Mouse (Mus musculus) hindbrain, embryonic 11.5 days (tissue): ENCODE measurements around the gene Lce3a. TPM values are rescaled to one million over a fixed set of nuclear protein-coding genes. Genes with fewer than 3 reads are reported as not detected.

Experiments used
- ATAC-seq: fragments of 200-750 bp; cut with Nextera tagmentation; 2 replicates; pipeline ENCODE4 v1.8.0; 2017; ENCODE audit warnings: mild to moderate bottlenecking, moderate TSS enrichment, moderate library complexity; ENCODE audit not compliant: low FRiP score
- DNase-seq: peaks from one replicate; pipeline ENCODE4 v3.0.0-alpha.2; 2015; ENCODE audit warnings: low spot score
- H3K27ac ChIP-seq: fragments of 300-500 bp; sonication (generic); 2 replicates; pipeline ENCODE4 v1.5.1; 2014; ENCODE audit warnings: mild to moderate bottlenecking, low read depth, low read length
- H3K27me3 ChIP-seq: fragments of 300-500 bp; sonication (generic); 2 replicates; pipeline ENCODE4 v1.6.1; 2014; ENCODE audit warnings: mild to moderate bottlenecking, low read length, moderate library complexity, mixed read lengths; ENCODE audit not compliant: control insufficient read depth, insufficient read depth
- H3K36me3 ChIP-seq: fragments of 300-500 bp; sonication (generic); 2 replicates; pipeline ENCODE4 v1.6.1; 2014; ENCODE audit warnings: mild to moderate bottlenecking, low read length, moderate library complexity, mixed read lengths; ENCODE audit not compliant: control insufficient read depth, insufficient read depth
- H3K4me1 ChIP-seq: fragments of 300-500 bp; sonication (generic); replicated peaks from 2 replicates; pipeline ENCODE4 v1.6.1; 2014; ENCODE audit warnings: low read length, mixed read lengths; ENCODE audit not compliant: control insufficient read depth, insufficient read depth
- H3K4me2 ChIP-seq: fragments of 300-500 bp; sonication (generic); replicated peaks from 2 replicates; pipeline ENCODE4 v1.6.1; 2014; ENCODE audit warnings: mild to moderate bottlenecking, low read depth, low read length
- H3K4me3 ChIP-seq: fragments of 300-500 bp; sonication (generic); 2 replicates; pipeline ENCODE4 v1.5.1; 2014; ENCODE audit warnings: low read depth, low read length
- H3K9ac ChIP-seq: fragments of 300-500 bp; sonication (generic); 2 replicates; pipeline ENCODE4 v1.6.1; 2014; ENCODE audit warnings: low read depth, low read length
- H3K9me3 ChIP-seq: fragments of 300-500 bp; sonication (generic); 2 replicates; pipeline ENCODE4 v1.6.1; 2016; ENCODE audit warnings: low read length; ENCODE audit not compliant: control insufficient read depth
- WGBS: fragments of 180-500 bp; shearing (Covaris S2); extraction: QIAGEN DNeasy Blood & Tissue Kit; methylation state at CpG from one replicate; pipeline ENCODE4 v1.1.7; 2014; 5-methylcytosine and 5-hydroxymethylcytosine counted together
- polyA plus RNA-seq: library from polyadenylated mRNA; unstranded; fragments of >200 nt; fragmentation: Nextera tagmentation; extraction: Ambion mirVana; gene quantifications from 2 replicates; pipeline ENCODE4 v1.2.1, GENCODE M21; 2014

Lce3a gene
- polyA plus RNA-seq, result not detected in 2 replicates

- WGBS, result 66% methylated on average over 2 of the region's 2 CpGs
- Histone ChIP-seq H3K9ac (no peak within 1 kb of the TSS), H3K4me3 (no peak within 1 kb of the TSS), H3K4me2 (no peak within 1 kb of the TSS), H3K27me3 (no peaks in the 10 kb centered on the region), H3K36me3 (no peaks in the 10 kb centered on the region), H3K27ac (no peak within 1 kb of the TSS), H3K4me1 (no peaks in the 10 kb centered on the region), H3K9me3 (no peaks in the 10 kb centered on the region)
- no peak for ATAC-seq
- DNase-seq, result no peak
Measured at GRCm38 (mm10) chr3:92926130-92926529, at the start of gene Lce3a. Lce3a (minus strand) TSS chr3:92926230.

GRCm38 (mm10) chr3:92966761-92967160, 40.7 kb upstream of the Lce3a start, which contains the start of gene Lce3e:
Lce3e (plus strand) TSS chr3:92967061.
- no peak for DNase-seq
- 100% methylated on average over 2 of the region's 2 CpGs for WGBS
- Histone ChIP-seq H3K36me3 (no peaks in the 10 kb centered on the region), H3K4me2 (no peak within 1 kb of the TSS), H3K27me3 (no peaks in the 10 kb centered on the region), H3K27ac (no peak within 1 kb of the TSS), H3K9ac (no peak within 1 kb of the TSS), H3K4me3 (no peak within 1 kb of the TSS), H3K9me3 (no peaks in the 10 kb centered on the region), H3K4me1 (no peaks in the 10 kb centered on the region)
- ATAC-seq, result no peak

- no peaks in the 10 kb centered on the region for H3K9me3 ChIP-seq
- H3K4me2 ChIP-seq, result no peak within 1 kb of the TSS
- no peaks in the 10 kb centered on the region for H3K36me3 ChIP-seq
- no peak within 1 kb of the TSS for H3K9ac ChIP-seq
- no peak within 1 kb of the TSS for H3K4me3 ChIP-seq
- no peaks in the 10 kb centered on the region for H3K4me1 ChIP-seq
- no peak for DNase-seq
- no peaks in the 10 kb centered on the region for H3K27me3 ChIP-seq
- no peak for ATAC-seq
- H3K27ac ChIP-seq, result no peak within 1 kb of the TSS
- 100% methylated on average over 1 of the region's 1 CpGs for WGBS
Measured at GRCm38 (mm10) chr3:92957090-92957489, 31.1 kb upstream of the Lce3a start, which contains the start of gene Lce3d. Lce3d (plus strand) TSS chr3:92957390.

- DNase-seq (no peak), ATAC-seq (no peak)
- no peaks in the 10 kb centered on the region for H3K36me3 ChIP-seq
- no peaks in the 10 kb centered on the region for H3K9me3 ChIP-seq
- H3K4me2 ChIP-seq, result no peak within 1 kb of the TSS
- no peaks in the 10 kb centered on the region for H3K4me1 ChIP-seq
- no peak within 1 kb of the TSS for H3K27ac ChIP-seq
- H3K4me3 ChIP-seq, result no peak within 1 kb of the TSS
- no peaks in the 10 kb centered on the region for H3K27me3 ChIP-seq
- 80% methylated on average over 1 of the region's 1 CpGs for WGBS
- H3K9ac ChIP-seq, result no peak within 1 kb of the TSS
Measured at GRCm38 (mm10) chr3:92944186-92944585, 18.2 kb upstream of the Lce3a start, which contains the start of gene Lce3c. Lce3c (plus strand) TSS chr3:92944486.

GRCm38 (mm10) chr3:92932679-92933078, 6.6 kb upstream of the Lce3a start, which contains the start of gene Lce3b:
Lce3b (plus strand) TSS chr3:92932979.
- Histone ChIP-seq H3K9me3 (no peaks in the 10 kb centered on the region), H3K27ac (no peak within 1 kb of the TSS), H3K27me3 (no peaks in the 10 kb centered on the region), H3K36me3 (no peaks in the 10 kb centered on the region), H3K9ac (no peak within 1 kb of the TSS), H3K4me2 (no peak within 1 kb of the TSS), H3K4me3 (no peak within 1 kb of the TSS), H3K4me1 (no peaks in the 10 kb centered on the region)
- WGBS, result 60% methylated on average over 2 of the region's 2 CpGs
- DNase-seq, result no peak
- ATAC-seq, result no peak

- peak; percentile 52 for DNase-seq
- WGBS, result 68% methylated on average over 4 of the region's 4 CpGs
- H3K27me3 ChIP-seq, result no peaks in the 10 kb centered on the region
- H3K9me3 ChIP-seq, result no peaks in the 10 kb centered on the region
- no peak overlapping the region for H3K27ac ChIP-seq
- no peak overlapping the region for H3K4me2 ChIP-seq
- no peak overlapping the region for H3K9ac ChIP-seq
- peak; percentile 61; the same call in 1 of the 2 replicates for ATAC-seq
- H3K36me3 ChIP-seq, result no peaks in the 10 kb centered on the region
- H3K4me1 ChIP-seq, result no peaks in the 10 kb centered on the region
- no peak overlapping the region for H3K4me3 ChIP-seq
Measured at GRCm38 (mm10) chr3:92920364-92920763, 5.7 kb downstream of the Lce3a start.

- H3K27me3 ChIP-seq, result no peaks in the 10 kb centered on the region
- H3K9ac ChIP-seq, result no peak overlapping the region
- DNase-seq (peak; percentile 62), ATAC-seq (no peak)
- no peak overlapping the region for H3K27ac ChIP-seq
- no peaks in the 10 kb centered on the region for H3K36me3 ChIP-seq
- no peak overlapping the region for H3K4me3 ChIP-seq
- H3K9me3 ChIP-seq, result no peaks in the 10 kb centered on the region
- H3K4me1 ChIP-seq, result no peaks in the 10 kb centered on the region
- no peak overlapping the region for H3K4me2 ChIP-seq
- WGBS, result 24% methylated on average over 4 of the region's 4 CpGs
Measured at GRCm38 (mm10) chr3:92907571-92907970, 18.5 kb downstream of the Lce3a start.

GRCm38 (mm10) chr3:92905182-92905581, 20.8 kb downstream of the Lce3a start:
- Histone ChIP-seq H3K27ac (no peak overlapping the region), H3K36me3 (no peaks in the 10 kb centered on the region), H3K27me3 (no peaks in the 10 kb centered on the region), H3K4me1 (no peaks in the 10 kb centered on the region), H3K9me3 (no peaks in the 10 kb centered on the region), H3K9ac (no peak overlapping the region), H3K4me3 (no peak overlapping the region), H3K4me2 (no peak overlapping the region)
- WGBS, result 62% methylated on average over 3 of the region's 3 CpGs
- DNase-seq (no peak), ATAC-seq (no peak)

GRCm38 (mm10) chr3:92903640-92904039, 22.4 kb downstream of the Lce3a start:
- Histone ChIP-seq H3K4me2 (no peak overlapping the region), H3K4me1 (no peaks in the 10 kb centered on the region), H3K9me3 (no peaks in the 10 kb centered on the region), H3K27ac (no peak overlapping the region), H3K9ac (no peak overlapping the region), H3K4me3 (no peak overlapping the region), H3K27me3 (no peaks in the 10 kb centered on the region), H3K36me3 (no peaks in the 10 kb centered on the region)
- DNase-seq (peak; percentile 43), ATAC-seq (0 out of 2 replicates have a peak, but pooled peaks have one; percentile 38)
- WGBS, result 38% methylated on average over 4 of the region's 4 CpGs
